Mouse (Mus musculus): ENCODE results near the gene Znrf3.

The Znrf3 gene

DNA sequence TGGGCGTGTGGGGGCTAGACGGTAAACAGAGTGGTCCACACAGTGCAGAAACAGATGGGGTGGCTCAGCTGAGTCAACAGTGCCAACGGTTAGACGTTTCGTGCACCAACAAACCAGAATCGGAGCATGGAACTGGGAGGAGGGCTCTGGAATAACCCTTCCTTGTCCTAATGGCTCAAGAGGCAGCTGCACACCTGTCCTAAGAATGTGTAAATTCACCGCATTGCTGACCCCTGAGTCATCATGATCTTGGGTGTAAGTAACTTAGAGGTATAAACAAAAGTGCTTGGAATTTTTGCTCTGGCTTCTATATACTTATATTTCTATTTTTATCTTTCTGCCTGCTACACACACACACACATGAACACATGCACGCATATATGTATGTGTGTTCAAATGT, 202.5 kb downstream of the Znrf3 start:
- DNase-seq (ENCODE audit: low spot score in 2 of 2) = no peak

DNA sequence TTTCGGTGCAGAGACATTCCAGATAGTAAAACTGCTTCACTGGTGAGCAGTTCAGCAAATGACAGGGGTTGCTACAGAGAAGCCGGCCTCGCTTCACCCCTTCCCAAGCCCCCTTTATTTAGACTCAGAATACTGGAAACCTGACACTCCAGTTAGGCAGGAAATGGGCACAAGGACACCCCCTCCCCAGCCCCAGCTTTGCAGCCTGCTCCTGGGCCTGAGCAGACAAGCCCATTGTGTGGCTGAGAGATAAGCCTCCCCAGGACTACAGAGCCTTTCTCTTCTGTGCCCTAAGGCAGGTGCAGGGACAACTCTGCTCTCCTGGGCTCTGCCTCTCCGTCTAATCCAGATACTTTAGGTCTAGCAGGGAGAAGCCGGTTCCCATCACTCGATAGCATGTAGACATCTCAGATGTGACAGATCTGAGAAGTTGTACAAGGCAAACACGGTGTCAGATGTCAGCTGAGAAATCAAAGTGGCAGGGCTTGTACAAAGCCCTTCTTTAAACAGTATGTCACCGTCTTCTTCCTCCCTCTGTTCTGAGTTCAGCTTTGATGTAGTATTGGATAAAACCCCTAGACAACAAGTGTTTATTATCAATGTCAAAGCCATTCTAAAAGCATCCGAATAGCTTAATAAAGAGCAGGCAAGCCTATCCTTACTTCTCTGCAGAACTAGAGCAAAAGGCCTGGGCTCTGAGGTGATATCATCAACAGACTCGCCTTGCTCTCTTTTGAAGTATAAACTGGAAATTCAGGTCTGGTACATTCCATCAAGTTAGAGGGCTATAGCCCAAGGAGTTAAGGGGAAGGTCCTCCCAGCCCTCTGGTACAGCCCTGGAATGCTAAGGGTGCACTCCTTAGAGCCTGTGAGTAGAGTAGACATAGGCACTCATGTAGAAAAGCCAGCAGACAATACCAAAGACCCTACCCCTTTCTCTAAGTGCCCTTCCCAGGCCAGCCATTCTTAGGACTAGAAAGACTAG, 204.6 kb downstream of the Znrf3 start:
- DNase-seq (ENCODE audit: low spot score in 2 of 2) = no peak
